Mouse (Mus musculus): ENCODE data around the gene Sntg2.

DNA sequence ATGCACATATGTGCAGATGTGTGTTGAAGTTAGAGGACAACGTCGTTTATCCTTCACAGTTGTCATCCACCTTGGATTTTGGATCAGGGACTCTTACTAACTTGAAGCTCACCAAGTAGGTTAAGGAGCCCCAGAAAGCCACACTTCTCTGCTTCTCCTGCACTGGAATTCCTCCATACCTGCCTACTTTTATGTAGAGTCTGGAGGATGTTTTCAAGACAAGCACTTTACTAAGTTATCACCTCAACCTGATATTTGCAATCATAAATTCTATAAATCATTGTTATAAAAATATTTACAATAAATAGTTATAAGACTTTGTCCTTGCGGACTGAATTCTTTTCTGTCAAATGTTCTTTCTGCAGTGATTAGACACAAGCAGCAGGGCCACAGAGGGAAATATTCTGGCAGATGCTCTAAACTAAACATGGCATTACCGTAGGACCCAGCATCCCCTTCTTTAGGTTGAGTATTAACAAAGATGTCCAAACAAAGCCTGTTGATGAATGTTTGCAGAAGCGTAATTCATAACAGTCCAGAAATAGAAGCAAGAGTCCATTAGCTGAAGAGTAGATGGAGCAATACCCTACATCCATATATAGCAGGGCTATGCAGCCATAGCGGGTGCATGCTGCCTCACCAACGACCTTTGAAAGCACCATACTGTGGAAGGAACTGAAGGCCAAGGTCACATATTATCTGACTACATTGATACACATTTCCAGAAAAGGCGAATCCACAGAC is 100.8 kb downstream of the Sntg2 start:
- TF ChIP-seq GATA1 (IDR thresholded peaks at IDR 0.05; ENCODE audit: borderline replicate concordance, low read length), result no peak
- no peak for TF ChIP-seq FLI1 (IDR thresholded peaks at IDR 0.05; ENCODE audit: low read length)

All from megakaryocyte, embryonic 14.5 days (primary cell).